Mouse (Mus musculus): Measurements from ENCODE around the gene Gm42674. TPM values are rescaled to one million over a fixed set of nuclear protein-coding genes. Genes with fewer than 3 reads are reported as not detected.
A peak's percentile ranks its signal among the peaks of the same experiment; 100 is the strongest.

The Gm42674 gene
- polyA plus RNA-seq, 1 experiment from 2014 or later = not detected

- H3K9ac ChIP-seq (replicated peaks; ENCODE audit: low read length) = no peak overlapping the region
- no peaks in the 10 kb centered on the region for H3K4me1 ChIP-seq (ENCODE audit: insufficient read depth, low read length)
- no peaks in the 10 kb centered on the region for H3K36me3 ChIP-seq (ENCODE audit: insufficient read depth, low read length)
- ATAC-seq (ENCODE audit: low FRiP score, low TSS enrichment) = peak; percentile 76
- no peaks in the 10 kb centered on the region for H3K27me3 ChIP-seq (ENCODE audit: insufficient read depth, low read length)
- no peak overlapping the region for H3K4me3 ChIP-seq (ENCODE audit: low read length)
- no peak overlapping the region for H3K27ac ChIP-seq (ENCODE audit: low read length)
- no peak overlapping the region for H3K4me2 ChIP-seq (replicated peaks; ENCODE audit: low read depth, low read length)
- H3K9me3 ChIP-seq (ENCODE audit: low read length) = no peaks in the 10 kb centered on the region
- WGBS = 35% methylated on average over 5 of the region's 5 CpGs
Measured at GRCm38 (mm10) chr3:90652878-90653508, 51.3 kb downstream of the Gm42674 start.

DNA sequence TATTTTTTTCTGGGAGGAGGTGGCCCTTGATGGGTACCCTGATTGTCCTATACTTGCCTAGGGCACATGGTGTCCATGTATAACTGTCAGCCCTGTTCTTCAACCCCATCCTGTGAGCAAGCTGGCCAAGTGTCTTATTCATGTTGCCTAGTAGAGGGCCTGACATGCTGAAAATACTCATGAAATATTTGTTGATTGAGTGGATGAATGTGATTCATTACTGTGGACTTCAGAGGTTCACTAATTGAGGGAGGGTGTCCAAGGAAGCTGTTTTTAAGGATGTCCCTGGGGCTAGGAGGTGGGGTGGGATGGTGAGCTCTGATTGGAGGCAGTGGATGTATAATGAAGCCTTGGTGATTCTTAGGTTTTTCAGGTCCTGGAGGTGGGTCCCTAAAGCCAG lies 52.0 kb downstream of the Gm42674 start, which contains the start of gene S100a7a:
Gene S100a7a (plus strand): TSS at position 301 of the 400 bp plus-strand sequence.
- no peaks in the 10 kb centered on the region for H3K9me3 ChIP-seq (ENCODE audit: low read length)
- H3K36me3 ChIP-seq (ENCODE audit: insufficient read depth, low read length) = no peaks in the 10 kb centered on the region
- no peak within 1 kb of the TSS for H3K9ac ChIP-seq (replicated peaks; ENCODE audit: low read length)
- H3K4me1 ChIP-seq (ENCODE audit: insufficient read depth, low read length) = no peaks in the 10 kb centered on the region
- no peak for ATAC-seq (ENCODE audit: low FRiP score, low TSS enrichment)
- no peak within 1 kb of the TSS for H3K4me2 ChIP-seq (replicated peaks; ENCODE audit: low read depth, low read length)
- no peaks in the 10 kb centered on the region for H3K27me3 ChIP-seq (ENCODE audit: insufficient read depth, low read length)
- H3K27ac ChIP-seq (ENCODE audit: low read length) = no peak within 1 kb of the TSS
- H3K4me3 ChIP-seq (ENCODE audit: low read length) = no peak within 1 kb of the TSS

Other genes starting within 250 kb of the Gm42674 start
- gene Slc27a3, start 212.0 kb upstream of the Gm42674 start, polyA plus RNA-seq (2015; fragmentation: Nextera tagmentation; extraction: Ambion mirVana) = 15.7 and 18.3 TPM in 2 replicates
- gene Ints3, start 168.3 kb upstream of the Gm42674 start, polyA plus RNA-seq (2015; fragmentation: Nextera tagmentation; extraction: Ambion mirVana) = 32.7 and 33.3 TPM in 2 replicates
- 20.0 and 20.5 TPM in 2 replicates for gene Npr1, start 136.0 kb upstream of the Gm42674 start, polyA plus RNA-seq (2015; fragmentation: Nextera tagmentation; extraction: Ambion mirVana)
- gene Ilf2, start 125.8 kb upstream of the Gm42674 start, polyA plus RNA-seq (2015; fragmentation: Nextera tagmentation; extraction: Ambion mirVana) = 219 and 223 TPM in 2 replicates
- gene Snapin, start 110.9 kb upstream of the Gm42674 start, polyA plus RNA-seq (2015; fragmentation: Nextera tagmentation; extraction: Ambion mirVana) = 73.9 and 80.1 TPM in 2 replicates
- gene Chtop, start 92.4 kb upstream of the Gm42674 start, polyA plus RNA-seq (2015; fragmentation: Nextera tagmentation; extraction: Ambion mirVana) = 135 and 144 TPM in 2 replicates
- 116 and 122 TPM in 2 replicates for gene S100a1, start 87.5 kb upstream of the Gm42674 start, polyA plus RNA-seq (2015; fragmentation: Nextera tagmentation; extraction: Ambion mirVana)
- gene S100a13, start 87.5 kb upstream of the Gm42674 start, polyA plus RNA-seq (2015; fragmentation: Nextera tagmentation; extraction: Ambion mirVana) = 43.4 and 45.8 TPM in 2 replicates
- gene S100a14, start 75.0 kb upstream of the Gm42674 start, polyA plus RNA-seq (2015; fragmentation: Nextera tagmentation; extraction: Ambion mirVana) = 7.5 and 7.9 TPM in 2 replicates
- gene S100a16, start 64.7 kb upstream of the Gm42674 start, polyA plus RNA-seq (2015; fragmentation: Nextera tagmentation; extraction: Ambion mirVana) = 214 and 232 TPM in 2 replicates
- gene S100a3, start 41.3 kb upstream of the Gm42674 start, polyA plus RNA-seq (2015; fragmentation: Nextera tagmentation; extraction: Ambion mirVana) = 0.12 and 0.44 TPM in 2 replicates
- not detected in 2 replicates for gene S100a2, start 11.7 kb upstream of the Gm42674 start, polyA plus RNA-seq (2015; fragmentation: Nextera tagmentation; extraction: Ambion mirVana)
- gene S100a4, start 1.9 kb downstream of the Gm42674 start, polyA plus RNA-seq (2015; fragmentation: Nextera tagmentation; extraction: Ambion mirVana) = 3.6 and 5.5 TPM in 2 replicates
- gene S100a5, start 6.6 kb downstream of the Gm42674 start, polyA plus RNA-seq (2015; fragmentation: Nextera tagmentation; extraction: Ambion mirVana) = 0.45 and 0.99 TPM in 2 replicates
- 173 and 181 TPM in 2 replicates for gene S100a6, start 11.0 kb downstream of the Gm42674 start, polyA plus RNA-seq (2015; fragmentation: Nextera tagmentation; extraction: Ambion mirVana)
- gene S100a7a, start 52.1 kb downstream of the Gm42674 start, polyA plus RNA-seq (2015; fragmentation: Nextera tagmentation; extraction: Ambion mirVana) = 0.12 and 0.36 TPM in 2 replicates
- 13.9 and 22.6 TPM in 2 replicates for gene S100a8, start 67.1 kb downstream of the Gm42674 start, polyA plus RNA-seq (2015; fragmentation: Nextera tagmentation; extraction: Ambion mirVana)
- 9.6 and 15.0 TPM in 2 replicates for gene S100a9, start 93.8 kb downstream of the Gm42674 start, polyA plus RNA-seq (2015; fragmentation: Nextera tagmentation; extraction: Ambion mirVana)
- not detected in 2 replicates for gene Pglyrp4, start 125.0 kb downstream of the Gm42674 start, polyA plus RNA-seq (2015; fragmentation: Nextera tagmentation; extraction: Ambion mirVana)
- not detected in 2 replicates for gene Gm5849, start 176.0 kb downstream of the Gm42674 start, polyA plus RNA-seq (2015; fragmentation: Nextera tagmentation; extraction: Ambion mirVana)

Measured in kidney, embryonic 16.5 days (tissue).